Mouse (Mus musculus) hindbrain, embryonic 10.5 days (tissue): ENCODE results near the gene Lyst. TPM values are rescaled to one million over a fixed set of nuclear protein-coding genes. Genes with fewer than 3 reads are reported as not detected.
"Not testable (repeated sequence)": the region's sequence is repeated elsewhere in the genome, so short reads cannot be mapped to it uniquely, and the experiment has no call there.

Source experiments
- DNase-seq: peaks from one replicate; pipeline ENCODE4 v3.0.0-alpha.2; 2017; ENCODE audit warnings: low spot score
- H3K27ac ChIP-seq: fragments of 300-500 bp; sonication (generic); 2 replicates; pipeline ENCODE4 v1.5.1; 2016; ENCODE audit warnings: mild to moderate bottlenecking, moderate library complexity
- H3K27me3 ChIP-seq: fragments of 300-500 bp; sonication (generic); 2 replicates; pipeline ENCODE4 v1.6.1; 2016; ENCODE audit warnings: mild to moderate bottlenecking; ENCODE audit not compliant: poor library complexity, insufficient read depth, severe bottlenecking
- H3K36me3 ChIP-seq: fragments of 300-500 bp; sonication (generic); 2 replicates; pipeline ENCODE4 v1.6.1; 2016; ENCODE audit warnings: mild to moderate bottlenecking, moderate library complexity
- H3K4me1 ChIP-seq: fragments of 300-500 bp; sonication (generic); replicated peaks from 2 replicates; pipeline ENCODE4 v1.6.1; 2016; ENCODE audit warnings: mild to moderate bottlenecking
- H3K4me3 ChIP-seq: fragments of 300-500 bp; sonication (generic); 2 replicates; pipeline ENCODE4 v1.5.1; 2016; ENCODE audit warnings: mild to moderate bottlenecking, moderate library complexity
- H3K9me3 ChIP-seq: fragments of 300-500 bp; sonication (generic); 2 replicates; pipeline ENCODE4 v1.6.1; 2016; ENCODE audit warnings: mild to moderate bottlenecking, moderate library complexity
- WGBS: fragments of 180-500 bp; shearing (Covaris S2); methylation state at CpG from one replicate; pipeline ENCODE4 v1.1.7; 2016; 5-methylcytosine and 5-hydroxymethylcytosine counted together
- polyA plus RNA-seq: library from polyadenylated mRNA; unstranded; fragments of >200 nt; fragmentation: Nextera tagmentation; extraction: Ambion mirVana; gene quantifications from 2 replicates; pipeline ENCODE4 v1.2.1, GENCODE M21; 2016

Gene Lyst
- polyA plus RNA-seq, 1 experiment from 2014 or later = 3.3 TPM

DNA sequence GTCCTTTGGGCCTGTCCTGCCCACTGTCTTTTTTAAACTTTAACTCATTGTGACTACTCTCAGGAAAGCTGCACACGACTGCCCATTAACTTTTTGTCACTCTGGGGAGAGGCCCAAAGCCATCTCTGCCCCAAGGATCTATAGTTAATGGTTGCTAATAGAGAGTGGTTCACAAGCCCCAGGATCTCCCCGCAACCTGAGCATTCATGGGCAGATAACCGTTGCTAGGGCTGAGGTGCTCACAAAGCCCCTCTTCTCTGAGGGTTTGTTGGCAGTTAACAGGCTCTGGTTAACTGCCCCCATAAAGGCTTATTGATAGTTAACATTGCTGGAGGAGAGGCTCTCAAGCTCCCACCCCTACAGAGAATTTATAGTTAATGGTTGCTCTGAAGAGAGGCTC is 190.1 kb downstream of the Lyst start:
- Histone ChIP-seq H3K4me1 (peaks cover 17% of the 10 kb centered on the region), H3K4me3 (no peak overlapping the region), H3K27me3 (peaks cover 29% of the 10 kb centered on the region), H3K36me3 (peaks cover 8% of the 10 kb centered on the region; the same call in 1 of the 2 replicates), H3K27ac (no peak overlapping the region), H3K9me3 (no peaks in the 10 kb centered on the region)
- WGBS = 80% methylated on average over 3 of the region's 3 CpGs
- no peak for DNase-seq

DNA sequence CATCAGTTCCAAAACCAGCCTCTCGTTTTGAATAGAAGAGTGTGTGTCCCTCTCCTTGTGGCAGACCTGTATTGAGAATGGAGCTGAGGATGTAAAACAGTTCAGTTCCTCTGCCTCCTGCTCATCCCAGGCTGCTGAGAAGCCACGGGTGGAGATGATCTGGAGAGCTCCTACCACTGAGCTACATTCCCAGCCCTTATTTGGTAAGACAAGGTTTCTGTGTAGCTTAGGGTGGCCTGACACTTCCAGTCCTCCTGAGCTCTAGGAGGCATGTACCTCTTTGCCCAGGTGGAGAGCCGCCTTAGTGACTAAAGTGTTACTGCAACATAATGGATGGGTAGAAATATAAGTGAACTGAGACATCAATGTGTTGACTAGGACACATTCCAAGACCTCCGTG is 190.8 kb downstream of the Lyst start:
- WGBS = 75% methylated on average over 4 of the region's 4 CpGs

GRCm38 (mm10) chr13:13783296-13783695 is 193.1 kb downstream of the Lyst start:
- Histone ChIP-seq H3K9me3 (no peaks in the 10 kb centered on the region), H3K27me3 (peaks cover 52% of the 10 kb centered on the region), H3K27ac (no peak overlapping the region), H3K4me3 (no peak overlapping the region; the same call in 1 of the 2 replicates), H3K36me3 (no peaks in the 10 kb centered on the region), H3K4me1 (peaks cover 21% of the 10 kb centered on the region)
- DNase-seq = no peak
- WGBS = 46% methylated on average over 7 of the region's 7 CpGs

More for the DNA sequence above, 190.8 kb downstream of the Lyst start:
- peaks cover 21% of the 10 kb centered on the region for H3K4me1 ChIP-seq
- H3K36me3 ChIP-seq = peaks cover 8% of the 10 kb centered on the region; the same call in 1 of the 2 replicates
- DNase-seq = no peak
- no peaks in the 10 kb centered on the region for H3K9me3 ChIP-seq
- no peak overlapping the region for H3K27ac ChIP-seq
- H3K27me3 ChIP-seq = peaks cover 37% of the 10 kb centered on the region
- no peak overlapping the region for H3K4me3 ChIP-seq

DNA sequence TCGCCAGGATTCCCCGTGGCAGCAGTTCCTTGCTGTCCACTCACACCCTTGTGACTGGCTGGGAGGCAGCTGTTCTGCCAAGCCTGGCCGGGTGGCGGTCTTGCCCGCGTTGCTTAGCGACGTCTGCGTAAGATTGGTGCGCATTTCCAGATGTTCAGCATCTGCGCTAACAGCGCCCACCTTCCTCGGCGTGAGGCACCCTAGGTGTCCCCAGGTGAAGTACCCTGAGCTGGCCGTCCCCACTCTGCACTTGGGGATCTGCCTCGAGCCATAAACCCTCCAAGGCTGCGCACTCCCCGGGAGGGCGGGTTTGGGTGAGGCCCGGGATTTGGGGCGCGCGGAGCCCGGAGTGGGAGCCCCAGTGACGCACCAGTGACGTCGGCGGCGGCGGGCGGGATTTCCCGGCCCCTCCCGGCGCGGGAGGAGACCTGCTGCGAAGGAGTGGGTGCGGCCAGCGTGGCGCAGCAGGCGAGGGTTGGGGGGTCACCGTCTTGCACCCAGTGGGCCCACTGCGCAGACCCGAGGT is 193.8 kb downstream of the Lyst start, which contains the start of gene Gng4:
Gene Gng4 (plus strand): TSS at position 166 of the 526 bp plus-strand sequence.
- WGBS = 1% methylated on average over 43 of the region's 43 CpGs
- peak; percentile 55 for DNase-seq
- Histone ChIP-seq H3K4me3 (peak within 1 kb of the TSS; percentile 63), H3K4me1 (peaks cover 21% of the 10 kb centered on the region), H3K9me3 (no peaks in the 10 kb centered on the region), H3K36me3 (no peaks in the 10 kb centered on the region), H3K27ac (peak within 1 kb of the TSS; percentile 71), H3K27me3 (peaks cover 52% of the 10 kb centered on the region)

DNA sequence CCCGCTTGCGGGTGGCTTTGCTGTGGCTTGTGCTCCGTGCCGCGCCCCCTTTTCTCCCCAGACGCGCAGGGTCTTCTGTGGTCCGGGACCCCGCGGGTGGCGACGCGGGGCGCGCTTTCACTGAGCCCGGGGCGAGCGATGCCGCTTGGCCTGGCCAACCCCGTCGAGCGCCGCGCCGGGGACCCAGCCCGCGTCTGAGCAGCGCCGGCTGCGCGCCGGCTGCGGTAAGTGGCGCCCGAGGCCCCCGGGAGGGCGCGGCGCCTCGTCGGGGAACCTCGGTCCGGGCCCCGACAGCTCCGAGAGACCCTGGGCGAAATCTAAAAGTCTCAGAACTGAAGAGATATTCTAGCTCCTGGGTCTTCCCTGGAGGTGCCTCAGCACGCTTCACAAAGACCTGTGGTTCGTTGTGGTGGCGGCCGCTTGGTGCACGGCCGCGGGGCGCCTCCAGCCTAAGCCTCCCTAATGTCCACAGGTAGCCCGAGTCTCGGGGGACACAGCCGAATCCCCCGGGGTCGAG is 194.3 kb downstream of the Lyst start:
- peak; percentile 38 for DNase-seq
- H3K27me3 ChIP-seq = peaks cover 52% of the 10 kb centered on the region
- H3K4me1 ChIP-seq = peaks cover 21% of the 10 kb centered on the region
- peak overlapping the region; percentile 71 for H3K27ac ChIP-seq
- no peaks in the 10 kb centered on the region for H3K36me3 ChIP-seq
- H3K4me3 ChIP-seq = peak overlapping the region; percentile 63
- H3K9me3 ChIP-seq = no peaks in the 10 kb centered on the region
- WGBS = under 1% methylated on average over 57 of the region's 59 CpGs

DNA sequence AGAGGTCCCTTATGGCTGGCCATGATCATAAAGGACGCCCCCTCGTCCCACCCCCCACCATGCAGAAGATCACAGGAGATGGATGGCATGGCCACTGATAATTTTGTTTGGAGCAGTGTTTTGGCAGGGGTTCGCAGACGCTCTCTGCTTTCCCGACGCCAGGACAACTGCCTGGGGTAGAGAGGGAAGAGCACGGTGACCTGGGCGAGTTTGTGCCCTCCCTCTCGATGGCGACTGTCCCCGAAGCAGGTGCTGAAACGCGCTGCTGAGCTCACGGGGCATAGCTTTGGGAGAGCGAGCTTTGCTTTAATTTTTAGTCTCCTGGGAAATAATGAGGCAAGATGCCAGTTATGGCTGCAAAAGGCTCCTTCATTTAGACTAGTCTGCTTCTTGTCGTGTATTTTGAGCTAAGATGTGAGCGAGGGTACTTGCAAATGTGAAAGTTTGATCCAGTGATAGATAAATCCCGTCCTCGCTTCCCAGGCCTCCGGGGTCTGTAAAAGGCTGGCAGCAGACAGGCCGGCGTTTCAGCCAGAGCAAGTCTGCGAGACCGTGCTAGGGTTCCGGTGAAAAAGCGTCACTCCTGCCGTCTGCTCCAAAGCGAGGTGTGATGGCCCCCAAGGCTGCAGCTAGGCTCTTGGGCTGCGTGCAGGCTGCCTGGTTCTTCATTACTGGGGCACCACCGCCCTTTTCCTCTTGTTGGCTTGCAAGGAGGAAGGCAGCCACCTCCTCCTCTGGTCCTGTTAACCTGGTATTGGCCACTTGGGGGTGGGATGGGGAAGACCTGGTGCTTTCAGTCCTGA is 195.0 kb downstream of the Lyst start:
- peak; percentile 42 for DNase-seq
- Histone ChIP-seq H3K36me3 (no peaks in the 10 kb centered on the region), H3K27ac (peak overlapping the region; percentile 71; the same call in 1 of the 2 replicates), H3K27me3 (peaks cover 52% of the 10 kb centered on the region), H3K4me3 (peak overlapping the region; percentile 63), H3K9me3 (no peaks in the 10 kb centered on the region), H3K4me1 (peaks cover 21% of the 10 kb centered on the region)
- WGBS = under 1% methylated on average over 30 of the region's 30 CpGs

DNA sequence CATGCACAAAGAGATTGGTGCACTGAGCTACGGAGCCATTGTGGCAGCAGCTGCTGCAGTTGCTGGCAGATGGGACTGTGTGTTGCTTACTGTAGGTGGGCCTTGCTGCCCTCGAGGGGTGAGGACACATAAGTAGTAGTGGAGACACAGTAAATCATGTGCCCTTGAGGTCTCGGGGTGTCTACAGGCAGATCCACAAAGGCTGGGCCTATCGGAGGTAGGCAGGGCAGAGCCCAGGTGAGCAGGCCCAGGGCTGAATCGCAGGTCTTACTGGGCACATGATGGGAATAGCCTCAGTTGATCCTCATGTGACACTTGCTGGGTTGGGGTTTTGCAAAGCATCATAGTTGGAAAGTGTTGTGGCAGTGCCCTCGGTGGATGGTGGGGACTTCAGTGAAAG is 196.8 kb downstream of the Lyst start:
- DNase-seq = no peak
- Histone ChIP-seq H3K4me1 (peaks cover 21% of the 10 kb centered on the region), H3K4me3 (no peak overlapping the region), H3K27me3 (peaks cover 52% of the 10 kb centered on the region), H3K9me3 (no peaks in the 10 kb centered on the region), H3K27ac (no peak overlapping the region), H3K36me3 (no peaks in the 10 kb centered on the region)
- WGBS = 87% methylated on average over 6 of the region's 6 CpGs

- 92% methylated on average over 4 of the region's 4 CpGs for WGBS
- no peak for DNase-seq
- peaks cover 45% of the 10 kb centered on the region for H3K27me3 ChIP-seq
- H3K4me3 ChIP-seq = no peak overlapping the region
- no peaks in the 10 kb centered on the region for H3K9me3 ChIP-seq
- peaks cover 21% of the 10 kb centered on the region for H3K4me1 ChIP-seq
- H3K27ac ChIP-seq = no peak overlapping the region
- H3K36me3 ChIP-seq = no peaks in the 10 kb centered on the region
Measured at GRCm38 (mm10) chr13:13788070-13788469, 197.9 kb downstream of the Lyst start.

DNA sequence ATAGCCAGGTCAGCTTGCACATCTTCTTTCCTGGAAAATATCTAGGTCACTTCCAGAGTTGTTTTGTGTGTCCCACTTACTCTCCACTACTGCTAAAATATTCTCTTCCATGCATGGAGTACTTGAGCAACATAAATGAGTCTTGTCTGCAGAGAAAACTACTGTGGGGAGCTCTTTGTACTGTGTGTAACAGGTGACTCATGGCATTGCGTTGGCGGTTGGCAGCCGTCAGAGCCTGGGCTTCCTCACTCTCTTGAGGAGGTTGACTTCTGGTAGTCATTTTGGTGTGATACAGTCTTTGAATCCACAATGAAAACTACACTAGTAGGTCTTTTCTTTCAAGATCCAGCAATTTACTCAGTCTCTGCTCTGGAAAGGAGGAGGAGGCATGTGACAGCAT is 201.8 kb downstream of the Lyst start:
- 0 out of 2 replicates have a peak, but pooled peaks cover 6% of the 10 kb centered on the region for H3K27me3 ChIP-seq
- no peak overlapping the region for H3K4me3 ChIP-seq
- no peaks in the 10 kb centered on the region for H3K9me3 ChIP-seq
- H3K27ac ChIP-seq = no peak overlapping the region
- no peaks in the 10 kb centered on the region for H3K36me3 ChIP-seq
- H3K4me1 ChIP-seq = 0 out of 2 replicates have a peak, but pooled peaks cover 3% of the 10 kb centered on the region
- DNase-seq = no peak
- WGBS = 95% methylated on average over 3 of the region's 3 CpGs

DNA sequence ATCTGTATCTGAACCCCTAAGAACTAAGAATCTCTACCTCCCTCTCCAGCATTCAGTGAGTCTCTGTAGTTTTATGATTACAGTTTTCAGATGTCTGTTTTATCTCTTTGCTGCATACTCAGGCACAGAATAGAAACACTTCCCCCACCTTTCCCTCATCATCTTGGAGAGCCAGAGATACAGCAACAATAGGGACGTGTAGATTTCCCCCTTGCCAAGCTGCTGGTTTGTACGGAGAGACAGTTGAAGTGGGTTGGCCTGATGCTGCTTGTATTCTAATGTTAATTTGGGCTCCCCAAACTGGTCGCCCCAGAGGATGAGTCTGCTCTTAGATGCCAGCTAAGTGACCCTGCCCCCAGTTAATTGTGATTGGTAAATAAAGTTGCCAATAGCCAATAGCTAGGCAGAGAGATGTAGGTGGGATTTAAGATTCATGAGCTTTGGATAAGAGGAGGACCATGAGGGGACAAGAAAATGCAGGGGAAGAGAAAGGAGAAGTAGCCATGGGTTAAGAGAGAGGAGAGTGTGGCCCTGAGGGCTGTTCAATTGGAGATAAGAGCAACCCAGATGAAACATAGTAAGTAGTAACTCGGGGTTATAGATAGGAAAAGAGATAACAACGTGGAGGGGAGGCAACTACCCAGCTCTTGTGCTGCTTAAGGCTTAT is 205.1 kb downstream of the Lyst start:
- H3K27me3 ChIP-seq = no peaks in the 10 kb centered on the region
- no peak for DNase-seq
- no peaks in the 10 kb centered on the region for H3K9me3 ChIP-seq
- H3K36me3 ChIP-seq = no peaks in the 10 kb centered on the region
- H3K27ac ChIP-seq = no peak overlapping the region
- H3K4me3 ChIP-seq = no peak overlapping the region
- H3K4me1 ChIP-seq = 0 out of 2 replicates have a peak, but pooled peaks cover 3% of the 10 kb centered on the region
- WGBS = 31% methylated on average over 5 of the region's 5 CpGs

DNA sequence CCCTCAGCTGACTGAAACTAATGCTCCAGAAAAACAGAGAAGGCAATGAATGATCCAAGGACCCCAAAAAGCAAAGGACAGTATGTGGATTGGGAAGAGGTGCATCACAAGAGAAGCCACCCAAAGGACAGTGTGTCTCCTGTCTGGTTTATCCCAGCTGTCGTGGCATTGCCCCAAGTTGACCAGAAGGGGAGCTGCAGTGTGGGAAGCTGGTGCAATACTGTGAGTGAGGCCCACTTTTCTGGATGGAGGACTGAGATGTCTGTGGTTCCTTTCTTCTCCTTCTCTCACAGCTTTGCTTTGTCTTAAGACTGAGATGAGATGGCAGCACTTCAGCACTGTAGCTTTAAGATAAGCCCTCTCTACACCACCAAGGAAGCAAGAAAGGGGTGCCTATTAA is 205.9 kb downstream of the Lyst start:
- no peaks in the 10 kb centered on the region for H3K27me3 ChIP-seq
- 0 out of 2 replicates have a peak, but pooled peaks cover 3% of the 10 kb centered on the region for H3K4me1 ChIP-seq
- no peak for DNase-seq
- no peaks in the 10 kb centered on the region for H3K36me3 ChIP-seq
- WGBS = 86% methylated on average over 1 of the region's 1 CpGs
- H3K9me3 ChIP-seq = no peaks in the 10 kb centered on the region
- no peak overlapping the region for H3K27ac ChIP-seq
- no peak overlapping the region for H3K4me3 ChIP-seq

- not testable (repeated sequence) for H3K27me3 ChIP-seq, H3K4me3 ChIP-seq, DNase-seq, H3K27ac ChIP-seq, H3K36me3 ChIP-seq, H3K4me1 ChIP-seq, H3K9me3 ChIP-seq
- WGBS = 94% methylated on average over 12 of the region's 12 CpGs
Measured at GRCm38 (mm10) chr13:13797816-13798215, 207.6 kb downstream of the Lyst start.
